Mouse (Mus musculus): ENCODE data around the gene Timm50. TPM values are rescaled to one million over a fixed set of nuclear protein-coding genes. Genes with fewer than 3 reads are reported as not detected.

Timm50 gene
- polyA plus RNA-seq, 1 experiment from 2014 or later: 160 TPM

Other genes with a start within 250 kb of the Timm50 start
- 0.31 TPM in 1 of 2 replicates, not detected in the other for gene Fcgbp, start 240.8 kb downstream of the Timm50 start, polyA plus RNA-seq (2016; fragmentation: Nextera tagmentation; extraction: Ambion mirVana)
- gene 9530053A07Rik, start 182.6 kb downstream of the Timm50 start, polyA plus RNA-seq (2016; fragmentation: Nextera tagmentation; extraction: Ambion mirVana): 0.09 and 0.12 TPM in 2 replicates
- 115 and 120 TPM in 2 replicates for gene Fbl, start 142.4 kb downstream of the Timm50 start, polyA plus RNA-seq (2016; fragmentation: Nextera tagmentation; extraction: Ambion mirVana)
- gene Dyrk1b, start 132.6 kb downstream of the Timm50 start, polyA plus RNA-seq (2016; fragmentation: Nextera tagmentation; extraction: Ambion mirVana): 21.5 and 21.7 TPM in 2 replicates
- 19.3 and 20.0 TPM in 2 replicates for gene Eid2, start 44.2 kb downstream of the Timm50 start, polyA plus RNA-seq (2016; fragmentation: Nextera tagmentation; extraction: Ambion mirVana)
- gene Eid2b, start 34.3 kb downstream of the Timm50 start, polyA plus RNA-seq (2016; fragmentation: Nextera tagmentation; extraction: Ambion mirVana): 26.7 and 28.4 TPM in 2 replicates
- gene Selenov, start 20.9 kb downstream of the Timm50 start, polyA plus RNA-seq (2016; fragmentation: Nextera tagmentation; extraction: Ambion mirVana): 0.34 and 0.82 TPM in 2 replicates
- 56.6 and 58.9 TPM in 2 replicates for gene Dll3, start 9.8 kb downstream of the Timm50 start, polyA plus RNA-seq (2016; fragmentation: Nextera tagmentation; extraction: Ambion mirVana)
- gene Supt5, start 26.7 kb upstream of the Timm50 start, polyA plus RNA-seq (2016; fragmentation: Nextera tagmentation; extraction: Ambion mirVana): 105 and 112 TPM in 2 replicates
- 514 and 573 TPM in 2 replicates for gene Rps16, start 38.6 kb upstream of the Timm50 start, polyA plus RNA-seq (2016; fragmentation: Nextera tagmentation; extraction: Ambion mirVana)
- gene Plekhg2, start 60.5 kb upstream of the Timm50 start, polyA plus RNA-seq (2016; fragmentation: Nextera tagmentation; extraction: Ambion mirVana): 71.7 and 74.9 TPM in 2 replicates
- 6.3 and 7.3 TPM in 2 replicates for gene Zfp36, start 68.2 kb upstream of the Timm50 start, polyA plus RNA-seq (2016; fragmentation: Nextera tagmentation; extraction: Ambion mirVana)
- 39.6 and 42.2 TPM in 2 replicates for gene Med29, start 80.6 kb upstream of the Timm50 start, polyA plus RNA-seq (2016; fragmentation: Nextera tagmentation; extraction: Ambion mirVana)
- gene Paf1, start 80.9 kb upstream of the Timm50 start, polyA plus RNA-seq (2016; fragmentation: Nextera tagmentation; extraction: Ambion mirVana): 83.9 and 85.9 TPM in 2 replicates
- gene Gmfg, start 125.4 kb upstream of the Timm50 start, polyA plus RNA-seq (2016; fragmentation: Nextera tagmentation; extraction: Ambion mirVana): 5.9 and 6.5 TPM in 2 replicates
- 14.0 and 15.9 TPM in 2 replicates for gene Lrfn1, start 139.9 kb upstream of the Timm50 start, polyA plus RNA-seq (2016; fragmentation: Nextera tagmentation; extraction: Ambion mirVana)
- gene Ifnl2, start 198.4 kb upstream of the Timm50 start, polyA plus RNA-seq (2016; fragmentation: Nextera tagmentation; extraction: Ambion mirVana): not detected in 2 replicates
- not detected in 2 replicates for gene Ifnl3, start 210.8 kb upstream of the Timm50 start, polyA plus RNA-seq (2016; fragmentation: Nextera tagmentation; extraction: Ambion mirVana)
- not detected in 2 replicates for gene Sycn, start 228.8 kb upstream of the Timm50 start, polyA plus RNA-seq (2016; fragmentation: Nextera tagmentation; extraction: Ambion mirVana)
- gene Nccrp1, start 235.2 kb upstream of the Timm50 start, polyA plus RNA-seq (2016; fragmentation: Nextera tagmentation; extraction: Ambion mirVana): not detected in 2 replicates

Measured in hindbrain, embryonic 12.5 days (tissue).